ENCODE assay signal across 25 mouse cellular contexts in the genomic region with DNA sequence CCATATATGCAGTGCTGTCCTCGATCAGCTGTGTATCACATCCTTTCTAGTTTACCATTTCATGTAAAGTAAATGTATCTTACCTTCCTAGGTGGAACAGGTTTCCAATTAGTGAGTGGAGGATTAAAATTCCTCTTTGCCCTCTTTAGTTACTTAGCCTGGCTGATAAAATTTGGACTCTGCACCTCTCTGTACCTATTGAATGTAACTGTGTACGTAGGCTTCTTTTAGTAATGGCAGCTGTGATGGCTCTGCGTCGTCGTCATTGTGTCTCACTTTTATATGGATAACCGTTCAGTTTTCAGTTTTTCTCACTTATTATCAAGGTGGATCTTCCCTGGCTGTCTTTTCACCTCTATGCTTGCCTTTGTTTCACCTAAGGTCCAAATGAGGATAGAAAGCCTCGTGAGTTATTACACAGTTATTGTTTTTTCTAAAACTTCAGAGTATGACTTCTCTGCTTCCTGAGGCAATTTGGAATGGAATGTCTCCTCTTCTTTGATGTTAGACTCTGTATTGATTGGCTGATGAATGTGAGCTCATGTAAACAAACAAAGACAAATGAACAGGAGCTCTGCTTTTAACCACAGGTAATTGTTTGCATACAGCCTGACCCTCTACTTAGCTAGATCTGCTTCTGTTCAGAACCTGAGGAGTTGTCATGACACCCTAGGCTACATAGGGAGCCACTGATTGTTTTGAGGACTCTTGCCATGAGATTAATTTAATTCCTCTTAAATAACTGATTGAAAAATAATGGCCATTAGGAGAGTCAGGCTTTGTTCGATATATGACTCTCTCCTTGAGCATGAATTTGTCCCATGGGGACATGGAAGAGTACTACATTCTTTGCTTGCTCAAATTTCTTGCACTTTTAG.
"Had no signal": no experiment of that assay in that cellular context is flagged by ENCODE, and none has a peak within 500 bp of the region (broad histone marks: within the 10 kb centered on the region; RNA-seq: fewer than 3 reads in every experiment).

No protein-coding gene starts in this region.

- H3K36me3 ChIP-seq: hindbrain, embryonic 12.5 days; intestine, embryonic 15.5 days; limb, embryonic 12.5 days had no signal

- H3K9me3 ChIP-seq: heart, embryonic 10.5 days; heart, embryonic 12.5 days; hindbrain, embryonic 10.5 days; hindbrain, embryonic 12.5 days; intestine, embryonic 15.5 days; limb, embryonic 10.5 days; limb, embryonic 12.5 days had no signal

- H3K4me1 ChIP-seq: hindbrain, embryonic 10.5 days; hindbrain, embryonic 12.5 days; intestine, embryonic 15.5 days; limb, embryonic 10.5 days; limb, embryonic 12.5 days had no signal

- ATAC-seq: forebrain, embryonic 16.5 days; hindbrain, embryonic 16.5 days; inflammation-experienced regulatory T-cells, adult 6 months; intestine, embryonic 15.5 days; intestine, postnatal 0 days had no signal

- DNase-seq: gastrocnemius, adult 2 months; gastrocnemius, postnatal 10 days; gastrocnemius, postnatal 25 days; heart, adult 18-20 months; heart, postnatal 10 days; heart, postnatal 4 days; kidney, adult 18-20 months; kidney, adult 8-10 months; kidney, postnatal 10 days; kidney, postnatal 25 days; kidney, postnatal 4 days had no signal

- H3K9ac ChIP-seq: heart, embryonic 12.5 days; hindbrain, embryonic 12.5 days; hindbrain, embryonic 14.5 days; intestine, embryonic 15.5 days; limb, embryonic 12.5 days had no signal

- H3K4me2 ChIP-seq: heart, embryonic 12.5 days; hindbrain, embryonic 12.5 days; hindbrain, embryonic 14.5 days; intestine, embryonic 15.5 days; limb, embryonic 12.5 days had no signal

- H3K4me3 ChIP-seq: gastrocnemius, adult 2 months; heart, embryonic 10.5 days; heart, embryonic 12.5 days; hindbrain, embryonic 10.5 days; hindbrain, embryonic 12.5 days; intestine, embryonic 15.5 days; layer of hippocampus, adult 2 months; left cerebral cortex, adult 2 months; limb, embryonic 10.5 days; limb, embryonic 12.5 days had no signal

- H3K27ac ChIP-seq: gastrocnemius, adult 2 months; heart, embryonic 10.5 days; hindbrain, embryonic 10.5 days; hindbrain, embryonic 12.5 days; hindbrain, embryonic 14.5 days; intestine, embryonic 15.5 days; layer of hippocampus, adult 2 months; left cerebral cortex, adult 2 months; limb, embryonic 10.5 days; limb, embryonic 12.5 days had no signal

- H3K27me3 ChIP-seq: heart, embryonic 12.5 days; hindbrain, embryonic 12.5 days; intestine, embryonic 15.5 days; limb, embryonic 12.5 days had no signal
